Comparison of ENCODE assay signal across 8 mouse cellular contexts in genomic region chr13:34002058-34003006, GRCm38 (mm10). TPM values are rescaled to one million over a fixed set of nuclear protein-coding genes. Genes with fewer than 3 reads are reported as not detected.
DNase-seq lines count a peak whose midpoint lies in the region; ATAC-seq lines count a peak whose summit lies in the region.

Gene Ripk1 (plus strand): TSS chr13:34002363.
Gene Serpinb6a (minus strand): TSS chr13:34002794.

- DNase-seq in adipocyte (ENCODE audit: low spot score), result peak; percentile 83
- peak; percentile 90 for DNase-seq in embryo, embryonic 10 days (ENCODE audit: low spot score)
- peak; percentile 91 for DNase-seq in gastrocnemius, postnatal 10 days
- peak; percentile 97 for DNase-seq in induced T-regulatory cell, adult 2 months (ENCODE audit: low read depth)
- peak; percentile 70 to 86 for DNase-seq in left cerebral cortex, adult 9 months (ENCODE audit: low spot score in 2 of 2)
- peak; percentile 90 for DNase-seq in right cerebral cortex, postnatal 14 days
- peak; percentile 88 to 90 for DNase-seq in urinary bladder, postnatal 36 days (ENCODE audit: low spot score in 2 of 2)

- ATAC-seq in megakaryocyte progenitor cell, adult 5-6 weeks (replicated peaks; ENCODE audit: poor library complexity), result peak; percentile 88

RNA-seq across cellular contexts. Expression of gene Ripk1, which starts in this region (rescaled TPM):
- 10 to 100 TPM in 1 of 2 experiments, 1 to 10 TPM in 1; 8.5 to 11.2 TPM for total RNA-seq in gastrocnemius, postnatal 10 days (2021)
- 42.9 and 44.3 TPM in 2 replicates for total RNA-seq in megakaryocyte progenitor cell, adult 5-6 weeks (2015)
- total RNA-seq in megakaryocyte progenitor cell, adult 5-6 weeks (2017), result 49.6 and 50.6 TPM in 2 replicates

RNA-seq across cellular contexts. Expression of gene Serpinb6a, which starts in this region (rescaled TPM):
- total RNA-seq in gastrocnemius, postnatal 10 days (2021), result 10 to 100 TPM; 68.8 to 77.6 TPM
- total RNA-seq in megakaryocyte progenitor cell, adult 5-6 weeks (2015), result 10.0 and 12.8 TPM in 2 replicates
- 12.0 and 17.6 TPM in 2 replicates for total RNA-seq in megakaryocyte progenitor cell, adult 5-6 weeks (2017)

Comparison
In these comparisons a context has a peak if more than half of its experiments do, and no peak if none do; other contexts are left out.
1. Peak in every context shown above with its lines: DNase-seq and ATAC-seq.